Mouse (Mus musculus) midbrain, embryonic 14.5 days (tissue): ENCODE results near the gene Ubl5. TPM values are rescaled to one million over a fixed set of nuclear protein-coding genes. Genes with fewer than 3 reads are reported as not detected.

Source experiments
- polyA plus RNA-seq: library from polyadenylated mRNA; unstranded; fragments of >200 nt; fragmentation: Nextera tagmentation; extraction: Ambion mirVana; gene quantifications from 2 replicates; pipeline ENCODE4 v1.2.1, GENCODE M21; 2014

Gene Ubl5
- polyA plus RNA-seq, 1 experiment from 2014 or later = 444 TPM

Other genes with a start within 250 kb of the Ubl5 start
- 25.3 and 31.0 TPM in 2 replicates for gene Zfp26, start 182.7 kb upstream of the Ubl5 start, polyA plus RNA-seq
- gene Zfp426, start 150.1 kb upstream of the Ubl5 start, polyA plus RNA-seq = 30.1 and 39.5 TPM in 2 replicates
- 98.2 and 123 TPM in 2 replicates for gene Zfp266, start 121.5 kb upstream of the Ubl5 start, polyA plus RNA-seq
- gene Zfp846, start 61.6 kb upstream of the Ubl5 start, polyA plus RNA-seq = 55.9 and 56.0 TPM in 2 replicates
- 12.1 and 20.8 TPM in 2 replicates for gene Fbxl12, start 1.9 kb downstream of the Ubl5 start, polyA plus RNA-seq
- gene Pin1, start 9.2 kb downstream of the Ubl5 start, polyA plus RNA-seq = 56.7 and 68.6 TPM in 2 replicates
- gene Olfm2, start 103.5 kb downstream of the Ubl5 start, polyA plus RNA-seq = 143 and 173 TPM in 2 replicates
- gene Col5a3, start 172.2 kb downstream of the Ubl5 start, polyA plus RNA-seq = 0.45 and 0.66 TPM in 2 replicates
- gene Rdh8, start 175.6 kb downstream of the Ubl5 start, polyA plus RNA-seq = not detected in 2 replicates
- 1.3 and 1.9 TPM in 2 replicates for gene A230050P20Rik, start 225.8 kb downstream of the Ubl5 start, polyA plus RNA-seq
- gene Angptl6, start 236.8 kb downstream of the Ubl5 start, polyA plus RNA-seq = 11.1 and 14.4 TPM in 2 replicates
- 39.8 and 43.9 TPM in 2 replicates for gene Ppan, start 245.3 kb downstream of the Ubl5 start, polyA plus RNA-seq